9 mouse cellular contexts compared by ENCODE assay signal in the genomic region with DNA sequence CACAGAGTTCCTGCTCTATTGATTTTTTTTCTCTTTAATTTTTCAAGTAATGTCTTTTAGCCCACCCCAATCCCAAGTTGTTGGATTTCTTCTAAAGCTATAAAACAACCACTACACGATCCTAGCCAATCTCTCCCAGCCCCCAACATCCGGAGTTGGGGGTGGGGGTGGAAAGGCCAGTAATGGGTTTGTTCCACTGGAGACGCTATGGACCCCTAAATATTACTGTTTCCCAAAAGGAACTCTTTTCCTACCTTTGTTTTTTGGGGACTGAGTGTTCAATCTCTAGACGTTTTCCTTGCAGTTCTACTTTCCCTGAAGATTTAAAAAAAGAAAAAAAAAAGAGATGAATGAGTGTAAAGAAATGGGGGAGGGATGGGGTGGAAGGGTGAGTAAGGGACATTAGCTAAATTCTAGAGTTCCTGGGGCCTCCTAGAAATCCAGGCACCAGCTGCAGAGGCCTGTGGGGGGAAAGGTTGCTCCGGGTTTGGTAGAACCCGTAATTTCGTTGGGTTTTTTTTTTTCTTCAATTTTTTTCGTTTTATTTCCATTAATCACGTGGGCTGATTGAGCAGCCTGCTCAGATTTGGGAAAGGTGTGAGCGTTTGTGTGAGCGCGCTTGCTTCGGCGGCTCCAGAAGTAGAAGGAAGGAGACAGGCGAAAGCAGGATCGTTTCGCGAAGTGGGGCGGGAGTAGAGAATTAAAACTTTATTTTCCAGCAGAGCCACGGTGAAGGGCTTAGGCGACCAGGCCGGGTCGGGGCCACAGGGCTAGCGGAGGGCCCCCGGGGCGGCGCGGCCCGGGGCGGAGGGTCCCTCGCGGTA. TPM values are rescaled to one million over a fixed set of nuclear protein-coding genes. Genes with fewer than 3 reads are reported as not detected.
DNase-seq lines count a peak whose midpoint lies in the region; ATAC-seq and TF ChIP-seq lines count a peak whose summit lies in the region.
"Had no signal": no experiment of that assay in that cellular context is flagged by ENCODE, and none has a peak within 500 bp of the region (broad histone marks: within the 10 kb centered on the region; RNA-seq: fewer than 3 reads in every experiment).

No protein-coding gene starts in this region.

- intact Hi-C loops in heart, adult 2 months (cut with DNase I): loop anchor here (10.0 kb wide), 2 partner anchors 201 to 281 kb away; a partner anchor contains a TSS
- intact Hi-C loops in heart, postnatal 25 days (cut with DNase I): loop anchor here (10.0 kb wide), 2 partner anchors 201 to 271 kb away; a partner anchor contains a TSS
- intact Hi-C loops in left cerebral cortex, postnatal 10 days (cut with DNase I): loop anchor here (10.0 kb wide), 1 partner anchor 281 kb away; a partner anchor contains a TSS

- H3K4me1 ChIP-seq in heart, adult 2 months (ENCODE audit: control insufficient read depth, insufficient read depth, low read length): peaks cover 2% of the 10 kb centered on the region; the same call in 1 of the 2 replicates
- peaks cover 56% of the 10 kb centered on the region for H3K4me1 ChIP-seq in hindbrain, embryonic 10.5 days (replicated peaks)
- peaks cover 41% of the 10 kb centered on the region for H3K4me1 ChIP-seq in midbrain, embryonic 12.5 days

- 18% methylated on average over 28 of the region's 32 CpGs for WGBS in heart, adult 2 months
- WGBS in hindbrain, embryonic 10.5 days: under 1% methylated on average over 32 of the region's 32 CpGs
- under 1% methylated on average over 32 of the region's 32 CpGs for WGBS in midbrain, embryonic 12.5 days

- no peak overlapping the region for H3K27ac ChIP-seq in heart, adult 2 months
- peak overlapping the region; percentile 100 for H3K27ac ChIP-seq in hindbrain, embryonic 10.5 days
- peak overlapping the region; percentile 99 for H3K27ac ChIP-seq in midbrain, embryonic 12.5 days (replicated peaks)

- no peaks in the 10 kb centered on the region for H3K79me2 ChIP-seq in heart, adult 2 months (replicated peaks; ENCODE audit: control insufficient read depth, insufficient read depth, low read length)

- peak overlapping the region; percentile 83 for H3K4me2 ChIP-seq in midbrain, embryonic 12.5 days (replicated peaks)

- H3K36me3 ChIP-seq in heart, adult 2 months (ENCODE audit: control insufficient read depth, insufficient read depth, low read length): no peaks in the 10 kb centered on the region
- peaks cover 31% of the 10 kb centered on the region for H3K36me3 ChIP-seq in hindbrain, embryonic 10.5 days
- no peaks in the 10 kb centered on the region for H3K36me3 ChIP-seq in midbrain, embryonic 12.5 days

- no peak for TF ChIP-seq EP300 in heart, adult 2 months (IDR thresholded peaks at IDR 0.05; ENCODE audit: insufficient read depth, low read depth, low read length)

- H3K4me3 ChIP-seq in heart, adult 2 months: peak overlapping the region; percentile 27; the same call in 1 of the 2 replicates
- peak overlapping the region; percentile 100 for H3K4me3 ChIP-seq in hindbrain, embryonic 10.5 days
- H3K4me3 ChIP-seq in midbrain, embryonic 12.5 days: peak overlapping the region; percentile 96

- H3K9me3 ChIP-seq in hindbrain, embryonic 10.5 days: no peaks in the 10 kb centered on the region
- H3K9me3 ChIP-seq in midbrain, embryonic 12.5 days: no peaks in the 10 kb centered on the region

- H3K27me3 ChIP-seq in heart, adult 2 months (ENCODE audit: control insufficient read depth, insufficient read depth, low read length): peaks cover 39% of the 10 kb centered on the region
- H3K27me3 ChIP-seq in hindbrain, embryonic 10.5 days (ENCODE audit: insufficient read depth, poor library complexity, severe bottlenecking): no peaks in the 10 kb centered on the region
- H3K27me3 ChIP-seq in midbrain, embryonic 12.5 days: no peaks in the 10 kb centered on the region

- no peak for TF ChIP-seq CTCF in heart, adult 2 months (IDR thresholded peaks at IDR 0.05)

- no peak for TF ChIP-seq POLR2A in heart, adult 2 months (IDR thresholded peaks at IDR 0.05; ENCODE audit: insufficient read depth, low read depth, low read length)

- H3K9ac ChIP-seq in heart, adult 2 months (ENCODE audit: low read depth, low read length): no peak overlapping the region
- H3K9ac ChIP-seq in midbrain, embryonic 12.5 days (replicated peaks): peak overlapping the region; percentile 95

- no peak for ATAC-seq in midbrain, embryonic 12.5 days (ENCODE audit: low FRiP score, low read depth)
- no peak for ATAC-seq in frontal cortex, adult (ENCODE audit: low TSS enrichment)

- DNase-seq in heart, adult 2 months: peak; percentile 27 to 52
- no peak for DNase-seq in heart, postnatal 25 days (ENCODE audit: low spot score)
- DNase-seq in adipocyte (ENCODE audit: low spot score): peak; percentile 58
- DNase-seq in hindbrain, embryonic 10.5 days (ENCODE audit: low spot score): peak; percentile 59
- no peak for DNase-seq in left cerebral cortex, postnatal 10 days (ENCODE audit: extremely low spot score in 1 of 2, low spot score in 2 of 2)
- no peak for DNase-seq in layer of hippocampus, adult 18-20 months (ENCODE audit: low spot score in 2 of 2)

RNA-seq across cellular contexts. Expression of a gene that starts 1.6 kb away (rescaled TPM):
- under 1 TPM; 0.05 to 0.23 TPM for total RNA-seq in heart, adult 2 months (2021)
- 0.31 TPM in 1 of 2 replicates, not detected in the other for polyA plus RNA-seq in heart, adult 2 months (2012; rRNA removed)
- under 1 TPM; 0.23 to 0.25 TPM for total RNA-seq in heart, postnatal 25 days (2021)
- polyA plus RNA-seq in hindbrain, embryonic 10.5 days (2016; fragmentation: Nextera tagmentation; extraction: Ambion mirVana): 167 and 186 TPM in 2 replicates
- 98.1 and 104 TPM in 2 replicates for polyA plus RNA-seq in midbrain, embryonic 12.5 days (2016; fragmentation: Nextera tagmentation; extraction: Ambion mirVana)
- total RNA-seq in left cerebral cortex, postnatal 10 days (2021): under 1 TPM; 0.10 to 0.75 TPM
- not detected for total RNA-seq in layer of hippocampus, adult 18-20 months (2021)
- total RNA-seq: hematopoietic stem cell, adult 5-6 weeks had no signal

RNA-seq across cellular contexts. Expression of a gene that starts 20.2 kb away (rescaled TPM):
- total RNA-seq in heart, adult 2 months (2021): not detected
- polyA plus RNA-seq in heart, adult 2 months (2012; rRNA removed): not detected in 2 replicates
- not detected for total RNA-seq in heart, postnatal 25 days (2021)
- not detected in 2 replicates for polyA plus RNA-seq in hindbrain, embryonic 10.5 days (2016; fragmentation: Nextera tagmentation; extraction: Ambion mirVana)
- polyA plus RNA-seq in midbrain, embryonic 12.5 days (2016; fragmentation: Nextera tagmentation; extraction: Ambion mirVana): not detected in 2 replicates
- total RNA-seq in left cerebral cortex, postnatal 10 days (2021): not detected
- not detected for total RNA-seq in layer of hippocampus, adult 18-20 months (2021)
- total RNA-seq: hematopoietic stem cell, adult 5-6 weeks had no signal

RNA-seq across cellular contexts. Expression of a gene that starts 30.5 kb away (rescaled TPM):
- 10 to 100 TPM; 44.9 to 49.1 TPM for total RNA-seq in heart, adult 2 months (2021)
- 18.8 and 23.0 TPM in 2 replicates for polyA plus RNA-seq in heart, adult 2 months (2012; rRNA removed)
- 10 to 100 TPM; 45.7 to 46.9 TPM for total RNA-seq in heart, postnatal 25 days (2021)
- 118 and 126 TPM in 2 replicates for polyA plus RNA-seq in hindbrain, embryonic 10.5 days (2016; fragmentation: Nextera tagmentation; extraction: Ambion mirVana)
- 111 and 126 TPM in 2 replicates for polyA plus RNA-seq in midbrain, embryonic 12.5 days (2016; fragmentation: Nextera tagmentation; extraction: Ambion mirVana)
- 10 to 100 TPM; 87.1 to 96.3 TPM for total RNA-seq in left cerebral cortex, postnatal 10 days (2021)
- 100 to 1,000 TPM; 104 to 106 TPM for total RNA-seq in layer of hippocampus, adult 18-20 months (2021)

Comparison
In these comparisons a context has a peak if more than half of its experiments do, and no peak if none do; other contexts are left out.
1. DNase-seq: peak in heart, adult 2 months (2 of 2), adipocyte (single experiment) and hindbrain, embryonic 10.5 days (single experiment); none in heart, postnatal 25 days (single experiment), left cerebral cortex, postnatal 10 days (0 of 2) and layer of hippocampus, adult 18-20 months (0 of 2).
2. H3K4me3 ChIP-seq: peak in every context shown above with its lines; median percentile 100 in hindbrain, embryonic 10.5 days; 96 in midbrain, embryonic 12.5 days; 27 in heart, adult 2 months.